Mouse (Mus musculus): ENCODE results near the gene Sox18.

GRCm38 (mm10) chr2:181677096-181677754, 5.8 kb upstream of the Sox18 start:
- TF ChIP-seq CTCF (IDR thresholded peaks at IDR 0.05; ENCODE audit: control insufficient read depth, insufficient read depth, insufficient replicate concordance, low read depth, low read length) (no peak), POLR2A (IDR thresholded peaks at IDR 0.05; ENCODE audit: control insufficient read depth, low read depth, low read length) (no peak)

All from testis, adult 2 months (tissue).